Mouse (Mus musculus) kidney, postnatal 0 days (tissue): ENCODE measurements at regions not wholly inside any gene's neighbourhood (a gene's known extent, or its start where the extent isn't known, plus 50 kb on each side); places are given as distances from the start of the nearest gene placed in this dataset.

ENCODE experiments used
- ATAC-seq: fragments of 200-750 bp; cut with Nextera tagmentation; replicated peaks from 2 replicates; pipeline ENCODE4 v1.8.0; 2017; ENCODE audit warnings: low read depth, moderate number of reproducible peaks, moderate TSS enrichment, moderate library complexity; ENCODE audit not compliant: low FRiP score
- DNase-seq: peaks from one replicate; pipeline ENCODE4 v3.0.0-alpha.2; 2016; ENCODE audit warnings: low spot score
- H3K27ac ChIP-seq: fragments of 300-500 bp; sonication (generic); 2 replicates; pipeline ENCODE4 v1.5.1; 2014; ENCODE audit warnings: mild to moderate bottlenecking
- H3K27me3 ChIP-seq: fragments of 300-500 bp; sonication (generic); 2 replicates; pipeline ENCODE4 v1.6.1; 2014; ENCODE audit warnings: low read length, mixed read lengths; ENCODE audit not compliant: insufficient read depth
- H3K36me3 ChIP-seq: fragments of 300-500 bp; sonication (generic); 2 replicates; pipeline ENCODE4 v1.6.1; 2014; ENCODE audit warnings: low read length, mixed read lengths; ENCODE audit not compliant: insufficient read depth
- H3K4me1 ChIP-seq: fragments of 300-500 bp; sonication (generic); replicated peaks from 2 replicates; pipeline ENCODE4 v1.6.1; 2014; ENCODE audit warnings: antibody characterized with exemption, low read length, mixed read lengths; ENCODE audit not compliant: insufficient read depth
- H3K4me2 ChIP-seq: fragments of 300-500 bp; sonication (generic); 2 replicates; pipeline ENCODE4 v1.6.1; 2014; ENCODE audit warnings: mild to moderate bottlenecking, low read length, moderate library complexity, mixed read lengths
- H3K4me3 ChIP-seq: fragments of 300-500 bp; sonication (generic); replicated peaks from 2 replicates; pipeline ENCODE4 v1.5.1; 2014; ENCODE audit warnings: low read depth, low read length
- H3K9ac ChIP-seq: fragments of 300-500 bp; sonication (generic); 2 replicates; pipeline ENCODE4 v1.6.1; 2014; ENCODE audit warnings: low read depth, low read length
- H3K9me3 ChIP-seq: fragments of 300-500 bp; sonication (generic); replicated peaks from 2 replicates; pipeline ENCODE4 v1.6.1; 2016; ENCODE audit warnings: low read length, inconsistent platforms, mixed read lengths
- CTCF ChIP-seq: IDR thresholded peaks from 2 replicates; pipeline ENCODE4 v1.5.1; 2016; ENCODE audit warnings: antibody characterized with exemption, low read depth, mild to moderate bottlenecking, moderate library complexity
- WGBS: fragments of 180-500 bp; shearing (Covaris S2); extraction: QIAGEN DNeasy Blood & Tissue Kit; methylation state at CpG from one replicate; pipeline ENCODE4 v1.1.7; 2014; 5-methylcytosine and 5-hydroxymethylcytosine counted together

DNA sequence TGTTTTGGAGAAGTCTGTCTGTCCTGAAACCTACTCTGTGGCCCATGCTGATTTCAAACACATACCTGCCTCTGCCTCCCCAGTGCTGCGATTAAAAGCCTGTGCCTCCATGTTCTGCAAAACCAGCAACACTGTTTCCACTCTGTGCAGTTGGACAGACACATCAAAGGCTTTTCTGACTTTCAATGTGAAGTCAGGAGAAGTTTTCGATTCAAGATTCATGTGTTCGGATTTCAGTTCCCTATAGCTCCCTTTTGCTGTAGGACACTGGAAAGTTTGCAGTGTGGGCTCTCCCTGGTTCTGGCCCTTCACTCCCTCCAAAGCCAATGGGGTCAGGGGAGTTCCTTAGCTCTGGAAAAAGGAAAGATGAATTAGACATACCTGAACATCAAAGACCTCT is 154.5 kb upstream of the Klf4 start:
- H3K4me2 ChIP-seq: no peak overlapping the region
- H3K4me3 ChIP-seq: no peak overlapping the region
- no peak for DNase-seq
- no peaks in the 10 kb centered on the region for H3K36me3 ChIP-seq
- no peaks in the 10 kb centered on the region for H3K4me1 ChIP-seq
- TF ChIP-seq CTCF: no peak
- no peak for ATAC-seq
- H3K9me3 ChIP-seq: no peaks in the 10 kb centered on the region
- WGBS: 95% methylated on average over 3 of the region's 3 CpGs
- H3K9ac ChIP-seq: no peak overlapping the region
- no peaks in the 10 kb centered on the region for H3K27me3 ChIP-seq
- H3K27ac ChIP-seq: no peak overlapping the region

DNA sequence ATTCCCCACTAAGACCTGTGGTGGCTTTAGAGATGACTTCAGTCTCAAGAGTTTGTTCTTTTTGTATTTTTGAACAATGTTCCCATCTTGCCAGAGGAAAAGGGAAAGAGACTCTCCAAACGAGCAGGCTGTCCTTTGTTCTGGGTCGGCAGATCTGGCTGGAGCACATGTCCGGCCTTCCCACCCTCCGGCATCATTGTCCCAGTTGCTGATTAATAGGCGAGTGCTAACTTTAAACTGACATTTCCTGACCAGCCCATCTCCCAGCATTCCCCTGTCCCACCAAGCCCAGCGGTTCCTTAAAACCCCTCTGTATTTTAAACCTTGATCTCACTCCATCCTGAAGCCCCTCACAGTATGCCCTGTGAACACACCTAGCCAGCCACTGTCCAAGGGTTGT is 140.0 kb upstream of the Klf4 start:
- no peaks in the 10 kb centered on the region for H3K27me3 ChIP-seq
- 0 out of 2 replicates have a peak, but pooled peaks cover 3% of the 10 kb centered on the region for H3K4me1 ChIP-seq
- TF ChIP-seq CTCF: no peak
- H3K9ac ChIP-seq: no peak overlapping the region
- H3K9me3 ChIP-seq: no peaks in the 10 kb centered on the region
- no peak overlapping the region for H3K4me3 ChIP-seq
- ATAC-seq (no peak), DNase-seq (no peak)
- H3K4me2 ChIP-seq: no peak overlapping the region
- H3K36me3 ChIP-seq: no peaks in the 10 kb centered on the region
- WGBS: 36% methylated on average over 6 of the region's 6 CpGs
- no peak overlapping the region; the same call in 1 of the 2 replicates for H3K27ac ChIP-seq

GRCm38 (mm10) chr4:55670258-55670657 is 138.0 kb upstream of the Klf4 start:
- Histone ChIP-seq H3K9ac (no peak overlapping the region), H3K27me3 (no peaks in the 10 kb centered on the region), H3K36me3 (no peaks in the 10 kb centered on the region), H3K4me1 (0 out of 2 replicates have a peak, but pooled peaks cover 3% of the 10 kb centered on the region), H3K4me2 (no peak overlapping the region), H3K27ac (no peak overlapping the region), H3K4me3 (no peak overlapping the region), H3K9me3 (no peaks in the 10 kb centered on the region)
- DNase-seq: no peak
- no peak for ATAC-seq
- no peak for TF ChIP-seq CTCF
- 80% methylated on average over 4 of the region's 4 CpGs for WGBS

- Histone ChIP-seq H3K36me3 (no peaks in the 10 kb centered on the region), H3K9ac (no peak overlapping the region), H3K4me1 (no peaks in the 10 kb centered on the region), H3K27ac (no peak overlapping the region), H3K27me3 (no peaks in the 10 kb centered on the region), H3K9me3 (no peaks in the 10 kb centered on the region), H3K4me2 (no peak overlapping the region), H3K4me3 (no peak overlapping the region)
- DNase-seq (no peak), ATAC-seq (no peak)
- 80% methylated on average over 4 of the region's 4 CpGs for WGBS
- TF ChIP-seq CTCF: no peak
These were observed 132.6 kb upstream of the Klf4 start for GRCm38 (mm10) chr4:55664822-55665221.

DNA sequence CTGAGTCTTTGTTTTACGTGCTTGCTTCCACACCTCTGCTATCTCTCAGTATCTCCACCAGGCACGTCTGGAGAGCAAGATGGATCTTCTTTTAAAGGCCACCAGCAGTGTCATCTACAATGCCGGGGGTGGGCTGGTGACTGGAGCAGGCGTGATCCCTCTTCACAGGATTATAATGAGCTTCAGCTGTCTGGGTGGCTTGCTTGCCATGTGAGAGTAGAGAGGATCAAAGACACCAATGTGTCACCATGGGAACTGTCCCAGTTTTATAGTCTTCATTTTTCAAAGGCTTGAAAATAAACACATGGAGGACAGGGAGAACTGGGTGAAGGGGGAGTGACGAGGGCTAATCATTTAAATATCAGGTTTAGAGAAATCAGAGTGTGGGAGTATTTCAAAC is 131.6 kb upstream of the Klf4 start:
- 11% methylated on average over 5 of the region's 5 CpGs for WGBS
- no peak overlapping the region for H3K27ac ChIP-seq
- H3K9me3 ChIP-seq: no peaks in the 10 kb centered on the region
- no peak overlapping the region for H3K4me3 ChIP-seq
- no peak for TF ChIP-seq CTCF
- no peaks in the 10 kb centered on the region for H3K4me1 ChIP-seq
- H3K9ac ChIP-seq: no peak overlapping the region
- ATAC-seq: 0 out of 2 replicates have a peak, but pooled peaks have one; percentile 5
- H3K4me2 ChIP-seq: no peak overlapping the region
- DNase-seq: peak; percentile 65
- no peaks in the 10 kb centered on the region for H3K36me3 ChIP-seq
- H3K27me3 ChIP-seq: no peaks in the 10 kb centered on the region

- H3K9me3 ChIP-seq: no peaks in the 10 kb centered on the region
- WGBS: 64% methylated on average over 5 of the region's 5 CpGs
- no peak for DNase-seq
- no peaks in the 10 kb centered on the region for H3K27me3 ChIP-seq
- no peak overlapping the region for H3K27ac ChIP-seq
- H3K4me1 ChIP-seq: no peaks in the 10 kb centered on the region
- no peak overlapping the region for H3K4me2 ChIP-seq
- TF ChIP-seq CTCF: no peak
- H3K4me3 ChIP-seq: no peak overlapping the region
- no peak for ATAC-seq
- no peak overlapping the region for H3K9ac ChIP-seq
- no peaks in the 10 kb centered on the region for H3K36me3 ChIP-seq
These were observed 129.8 kb upstream of the Klf4 start for GRCm38 (mm10) chr4:55662041-55662440.

- 95% methylated on average over 6 of the region's 6 CpGs for WGBS
- Histone ChIP-seq H3K4me2 (no peak overlapping the region), H3K36me3 (no peaks in the 10 kb centered on the region), H3K9ac (no peak overlapping the region), H3K4me3 (no peak overlapping the region), H3K4me1 (no peaks in the 10 kb centered on the region), H3K27ac (no peak overlapping the region), H3K27me3 (no peaks in the 10 kb centered on the region), H3K9me3 (no peaks in the 10 kb centered on the region)
- no peak for DNase-seq
- no peak for TF ChIP-seq CTCF
- ATAC-seq: no peak
These were observed 126.6 kb upstream of the Klf4 start for GRCm38 (mm10) chr4:55658904-55659303.
